Mouse (Mus musculus): ENCODE measurements at regions not wholly inside any gene's neighbourhood (a gene's known extent, or its start where the extent isn't known, plus 50 kb on each side); places are given as distances from the start of the nearest gene placed in this dataset.

GRCm38 (mm10) chr5:43124301-43124700 lies 108.7 kb upstream of the Cpeb2 start:
- TF ChIP-seq USF1 (IDR thresholded peaks at IDR 0.05; ENCODE audit: low read depth) (no peak), CTCF (IDR thresholded peaks at IDR 0.05; ENCODE audit: control insufficient read depth, insufficient read depth, insufficient read length) (no peak)

Measured in C2C12 (cell line).